ENCODE assay signal across 12 mouse cellular contexts in genomic region chr7:15981538-15981937, GRCm38 (mm10). TPM values are rescaled to one million over a fixed set of nuclear protein-coding genes. Genes with fewer than 3 reads are reported as not detected.
DNase-seq lines count a peak whose midpoint lies in the region; ATAC-seq and TF ChIP-seq lines count a peak whose summit lies in the region.
"Had no signal": no experiment of that assay in that cellular context is flagged by ENCODE, and none has a peak within 500 bp of the region (broad histone marks: within the 10 kb centered on the region; RNA-seq: fewer than 3 reads in every experiment).

No protein-coding gene starts in this region.

- H3K9me3 ChIP-seq in ES-Bruce4 (replicated peaks; ENCODE audit: control insufficient read depth, insufficient read depth, low read length, poor library complexity, severe bottlenecking), result no peaks in the 10 kb centered on the region
- H3K9me3 ChIP-seq in hindbrain, embryonic 16.5 days (ENCODE audit: control insufficient read depth, low read length), result no peaks in the 10 kb centered on the region
- H3K9me3 ChIP-seq: embryonic facial prominence, embryonic 15.5 days; limb, embryonic 12.5 days had no signal

- TF ChIP-seq EP300 in ES-Bruce4 (IDR thresholded peaks at IDR 0.05; ENCODE audit: insufficient read depth, low read depth, low read length), result peak; percentile 51; the same call in 1 of the 2 replicates
- TF ChIP-seq EP300 in heart, adult 2 months (IDR thresholded peaks at IDR 0.05; ENCODE audit: insufficient read depth, low read depth, low read length), result peak; percentile 91

- H3K27ac ChIP-seq in ES-Bruce4 (ENCODE audit: insufficient read depth, low read length), result peak overlapping the region; percentile 16; the same call in 1 of the 2 replicates
- peak overlapping the region; percentile 76 for H3K27ac ChIP-seq in heart, adult 2 months
- peak overlapping the region; percentile 83 for H3K27ac ChIP-seq in kidney, adult 2 months (ENCODE audit: insufficient read depth, low read depth, low read length)
- no peak overlapping the region for H3K27ac ChIP-seq in hindbrain, embryonic 16.5 days (ENCODE audit: low read depth, low read length)
- H3K27ac ChIP-seq: embryonic facial prominence, embryonic 15.5 days; limb, embryonic 12.5 days had no signal

- no peak for TF ChIP-seq POLR2A in ES-Bruce4 (IDR thresholded peaks at IDR 0.05; ENCODE audit: insufficient read depth, low read length)
- no peak for TF ChIP-seq POLR2A in heart, adult 2 months (IDR thresholded peaks at IDR 0.05; ENCODE audit: insufficient read depth, low read depth, low read length)
- no peak for TF ChIP-seq POLR2A in kidney, adult 2 months (IDR thresholded peaks at IDR 0.05; ENCODE audit: low read depth, low read length)

- DNase-seq in cerebellum, adult 9-11 months, result peak; percentile 35
- no peak for DNase-seq in cerebellum, adult 9-10 months
- DNase-seq in heart, adult 2 months, result peak; percentile 35 to 79
- DNase-seq in kidney, adult 2 months, result peak; percentile 94
- no peak for DNase-seq in lung, postnatal 10 days
- no peak for DNase-seq in left cerebral cortex, postnatal 10 days (ENCODE audit: extremely low spot score in 1 of 2, low spot score in 2 of 2)
- DNase-seq: lung, postnatal 4 days had no signal

- intact Hi-C loops in heart, adult 2 months (cut with DNase I), result loop anchor here (5.0 kb wide), 2 partner anchors 36 to 176 kb away; no protein-coding TSS in a partner anchor
- intact Hi-C loops in left cerebral cortex, postnatal 10 days (cut with DNase I), result no loop called here

- 53% methylated on average over 4 of the region's 4 CpGs for WGBS in heart, adult 2 months
- WGBS in kidney, adult 2 months, result 27% methylated on average over 4 of the region's 4 CpGs
- 81% methylated on average over 4 of the region's 4 CpGs for WGBS in hindbrain, embryonic 16.5 days

- no peak for TF ChIP-seq CTCF in ES-Bruce4 (IDR thresholded peaks at IDR 0.05; ENCODE audit: low read depth, low read length)
- no peak for TF ChIP-seq CTCF in heart, adult 2 months (IDR thresholded peaks at IDR 0.05)
- TF ChIP-seq CTCF in kidney, adult 2 months (conservative IDR thresholded peaks at IDR 0.05; ENCODE audit: insufficient read depth, insufficient read length, low read depth, low read length), result no peak

- H3K9ac ChIP-seq in ES-Bruce4 (ENCODE audit: low read depth, poor library complexity, severe bottlenecking), result no peak overlapping the region
- H3K9ac ChIP-seq in heart, adult 2 months (ENCODE audit: low read depth, low read length), result no peak overlapping the region
- no peak overlapping the region for H3K9ac ChIP-seq in hindbrain, embryonic 16.5 days (ENCODE audit: low read depth, low read length)
- H3K9ac ChIP-seq: embryonic facial prominence, embryonic 15.5 days; limb, embryonic 12.5 days had no signal

- no peak overlapping the region for H3K4me2 ChIP-seq in hindbrain, embryonic 16.5 days (ENCODE audit: low read length)
- H3K4me2 ChIP-seq: embryonic facial prominence, embryonic 15.5 days; limb, embryonic 12.5 days had no signal

- no peak overlapping the region for H3K4me3 ChIP-seq in ES-Bruce4 (ENCODE audit: low read depth, low read length)
- no peak overlapping the region for H3K4me3 ChIP-seq in heart, adult 2 months
- no peak overlapping the region for H3K4me3 ChIP-seq in kidney, adult 2 months (ENCODE audit: insufficient read depth, low read depth, low read length)
- no peak overlapping the region for H3K4me3 ChIP-seq in hindbrain, embryonic 16.5 days (ENCODE audit: low read length)
- H3K4me3 ChIP-seq: embryonic facial prominence, embryonic 15.5 days; limb, embryonic 12.5 days had no signal

- H3K79me2 ChIP-seq in heart, adult 2 months (replicated peaks; ENCODE audit: control insufficient read depth, insufficient read depth, low read length), result no peaks in the 10 kb centered on the region; the same call in 1 of the 2 replicates

- H3K27me3 ChIP-seq in ES-Bruce4 (ENCODE audit: control insufficient read depth, insufficient read depth, low read length, poor library complexity, severe bottlenecking), result no peaks in the 10 kb centered on the region
- H3K27me3 ChIP-seq in heart, adult 2 months (ENCODE audit: control insufficient read depth, insufficient read depth, low read length), result no peaks in the 10 kb centered on the region
- no peaks in the 10 kb centered on the region for H3K27me3 ChIP-seq in kidney, adult 2 months (replicated peaks; ENCODE audit: control insufficient read depth, insufficient read depth, low read length)
- H3K27me3 ChIP-seq in hindbrain, embryonic 16.5 days (replicated peaks; ENCODE audit: control insufficient read depth, insufficient read depth, low read length), result no peaks in the 10 kb centered on the region
- H3K27me3 ChIP-seq: embryonic facial prominence, embryonic 15.5 days; limb, embryonic 12.5 days; Patski had no signal

- peaks cover 4% of the 10 kb centered on the region for H3K4me1 ChIP-seq in ES-Bruce4 (ENCODE audit: control insufficient read depth, insufficient read depth, low read length)
- peaks cover 8% of the 10 kb centered on the region for H3K4me1 ChIP-seq in heart, adult 2 months (ENCODE audit: control insufficient read depth, insufficient read depth, low read length)
- peaks cover 18% of the 10 kb centered on the region for H3K4me1 ChIP-seq in kidney, adult 2 months (ENCODE audit: control insufficient read depth, insufficient read depth, low read length)
- no peaks in the 10 kb centered on the region for H3K4me1 ChIP-seq in hindbrain, embryonic 16.5 days (ENCODE audit: control insufficient read depth, insufficient read depth, low read depth, low read length)
- H3K4me1 ChIP-seq: embryonic facial prominence, embryonic 15.5 days; limb, embryonic 12.5 days had no signal

- ATAC-seq in hindbrain, embryonic 16.5 days, result no peak
- ATAC-seq: Patski had no signal

- H3K36me3 ChIP-seq in ES-Bruce4 (ENCODE audit: control insufficient read depth, insufficient read depth, low read length, poor library complexity, severe bottlenecking), result no peaks in the 10 kb centered on the region
- no peaks in the 10 kb centered on the region for H3K36me3 ChIP-seq in heart, adult 2 months (ENCODE audit: control insufficient read depth, insufficient read depth, low read length)
- H3K36me3 ChIP-seq in kidney, adult 2 months (ENCODE audit: control insufficient read depth, insufficient read depth, low read length), result no peaks in the 10 kb centered on the region
- peaks cover 31% of the 10 kb centered on the region for H3K36me3 ChIP-seq in hindbrain, embryonic 16.5 days (ENCODE audit: control insufficient read depth, insufficient read depth, low read length)

RNA-seq across cellular contexts. Expression of gene Ehd2, which starts 14.2 kb away (rescaled TPM):
- 4.6 and 4.9 TPM in 2 replicates for polyA plus RNA-seq in ES-Bruce4 (2011; ENCODE audit: insufficient read depth, insufficient read length, low read depth, missing spikeins)
- 10 to 100 TPM; 76.8 to 91.3 TPM for total RNA-seq in heart, adult 2 months (2021)
- 81.9 and 100 TPM in 2 replicates for polyA plus RNA-seq in heart, adult 2 months (2012; rRNA removed)
- polyA plus RNA-seq in kidney, adult 2 months (2012; rRNA removed), result 30.2 and 33.7 TPM in 2 replicates
- total RNA-seq in left cerebral cortex, postnatal 10 days (2021), result 1 to 10 TPM; 7.1 to 7.5 TPM
- polyA plus RNA-seq in hindbrain, embryonic 16.5 days (2015; fragmentation: Nextera tagmentation; extraction: Ambion mirVana), result 5.6 and 9.5 TPM in 2 replicates

RNA-seq across cellular contexts. Expression of gene Nop53, which starts 35.7 kb away (rescaled TPM):
- polyA plus RNA-seq in ES-Bruce4 (2011; ENCODE audit: insufficient read depth, insufficient read length, low read depth, missing spikeins), result 283 and 299 TPM in 2 replicates
- total RNA-seq in heart, adult 2 months (2021), result 100 to 1,000 TPM; 117 to 143 TPM
- 56.3 and 60.0 TPM in 2 replicates for polyA plus RNA-seq in heart, adult 2 months (2012; rRNA removed)
- polyA plus RNA-seq in kidney, adult 2 months (2012; rRNA removed), result 87.9 and 88.9 TPM in 2 replicates
- 100 to 1,000 TPM; 104 TPM for total RNA-seq in left cerebral cortex, postnatal 10 days (2021)
- 104 and 111 TPM in 2 replicates for polyA plus RNA-seq in hindbrain, embryonic 16.5 days (2015; fragmentation: Nextera tagmentation; extraction: Ambion mirVana)

RNA-seq across cellular contexts. Expression of gene Selenow, which starts 59.3 kb away (rescaled TPM):
- polyA plus RNA-seq in ES-Bruce4 (2011; ENCODE audit: insufficient read depth, insufficient read length, low read depth, missing spikeins), result 93.1 and 101 TPM in 2 replicates
- total RNA-seq in heart, adult 2 months (2021), result 100 to 1,000 TPM; 170 to 195 TPM
- polyA plus RNA-seq in heart, adult 2 months (2012; rRNA removed), result 312 and 325 TPM in 2 replicates
- polyA plus RNA-seq in kidney, adult 2 months (2012; rRNA removed), result 236 and 288 TPM in 2 replicates
- total RNA-seq in left cerebral cortex, postnatal 10 days (2021), result 1,000 to 10,000 TPM; 1,526 to 1,528 TPM
- polyA plus RNA-seq in hindbrain, embryonic 16.5 days (2015; fragmentation: Nextera tagmentation; extraction: Ambion mirVana), result 1,540 and 1,671 TPM in 2 replicates

Comparison
In these comparisons a context has a peak if more than half of its experiments do, and no peak if none do; other contexts are left out.
1. DNase-seq: peak in cerebellum, adult 9-11 months (single experiment), heart, adult 2 months (2 of 2) and kidney, adult 2 months (single experiment); none in cerebellum, adult 9-10 months (single experiment), lung, postnatal 10 days (single experiment) and left cerebral cortex, postnatal 10 days (0 of 2).